Mouse (Mus musculus) brain, embryonic 18.5 days (tissue): ENCODE results near the gene Klhl40.

Source experiments
- DNase-seq: peaks from one replicate; pipeline ENCODE4 v3.0.0-alpha.2; 2012; ENCODE audit warnings: low read depth, low spot score

Gene Klhl40

DNA sequence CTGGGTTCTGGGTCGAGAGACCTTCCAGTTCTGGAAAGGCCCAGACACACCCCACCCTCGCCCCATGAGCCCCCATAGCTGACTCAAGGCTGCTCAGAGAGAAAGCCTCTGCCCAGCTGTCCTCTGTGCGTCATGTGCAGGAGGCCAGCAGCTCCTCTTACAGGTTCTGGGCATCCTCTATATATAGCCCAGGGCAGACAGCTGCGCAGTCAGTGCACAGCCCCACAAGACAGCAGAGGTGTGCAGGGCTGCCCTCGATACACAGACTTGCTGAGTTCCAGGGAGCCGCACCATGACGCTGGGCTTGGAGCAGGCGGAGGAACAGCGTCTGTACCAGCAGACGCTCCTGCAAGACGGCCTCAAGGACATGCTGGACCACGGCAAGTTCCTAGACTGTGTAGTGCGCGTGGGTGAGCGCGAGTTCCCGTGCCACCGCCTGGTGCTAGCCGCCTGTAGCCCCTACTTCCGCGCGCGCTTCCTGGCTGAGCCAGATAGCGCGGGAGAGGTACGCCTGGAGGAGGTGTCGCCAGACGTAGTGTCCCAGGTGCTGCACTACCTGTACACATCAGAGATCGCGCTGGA lies at the start of gene Klhl40:
TSS of gene Klhl40 (plus strand) at position 124 of the 582 bp plus-strand sequence.
- DNase-seq: no peak

DNA sequence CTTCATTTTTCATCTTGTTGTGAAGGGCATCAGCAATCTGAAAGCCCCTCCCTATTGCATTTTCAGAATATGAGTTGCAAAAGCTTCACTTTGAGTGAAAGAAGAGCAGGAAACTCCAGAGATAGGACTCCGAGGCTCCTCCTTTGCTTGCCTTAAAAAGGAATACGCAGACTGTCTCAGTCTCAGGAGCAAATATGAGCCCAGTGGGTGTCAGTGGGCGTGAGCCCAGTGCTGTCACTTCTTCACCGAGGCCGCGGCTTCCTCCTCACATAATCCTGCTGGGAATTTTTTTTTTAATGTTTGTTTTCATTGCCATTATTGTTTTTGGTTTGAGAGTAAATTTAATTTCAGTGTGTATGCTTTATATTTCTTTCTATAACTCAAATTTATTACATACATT lies 36.9 kb upstream of the Klhl40 start:
- no peak for DNase-seq

DNA sequence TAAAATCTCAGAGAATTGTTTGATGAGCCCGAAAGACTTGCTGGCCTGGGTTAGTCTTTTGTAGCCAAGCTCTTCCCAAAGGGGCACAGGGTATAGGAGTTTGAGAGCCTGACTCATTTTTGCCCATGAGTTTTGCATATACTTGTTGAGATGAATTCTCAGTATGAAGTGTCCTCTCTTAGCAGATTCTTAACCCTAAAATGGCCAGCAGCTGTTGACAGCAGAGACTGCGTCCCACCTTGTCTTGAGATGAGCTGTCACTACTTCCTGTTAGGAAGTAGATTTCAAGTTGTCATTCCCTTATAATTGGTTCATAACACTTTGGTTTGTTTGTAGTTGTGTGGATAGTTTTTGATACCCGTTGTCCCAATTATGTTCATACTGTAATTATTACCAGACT lies 36.2 kb upstream of the Klhl40 start:
- DNase-seq: no peak

DNA sequence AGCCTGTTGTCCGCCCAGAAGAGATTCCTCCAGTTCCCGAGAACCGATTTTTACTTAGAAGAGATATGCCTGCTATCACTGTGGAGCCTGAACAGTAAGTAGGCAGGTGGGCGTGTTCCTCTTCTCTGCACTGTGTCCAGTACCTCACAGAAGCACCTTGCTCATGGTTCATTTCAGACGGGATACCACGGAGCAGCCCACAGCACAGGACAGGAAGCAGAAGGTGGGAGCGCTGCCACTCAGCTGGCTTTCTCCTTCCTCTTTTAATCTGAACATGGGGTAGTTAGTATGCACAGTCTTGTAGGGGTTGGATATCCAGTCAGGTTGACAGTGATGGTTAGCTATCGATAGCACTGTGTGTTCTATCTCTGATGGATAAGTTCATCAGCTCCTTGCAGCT lies 33.4 kb upstream of the Klhl40 start:
- no peak for DNase-seq

DNA sequence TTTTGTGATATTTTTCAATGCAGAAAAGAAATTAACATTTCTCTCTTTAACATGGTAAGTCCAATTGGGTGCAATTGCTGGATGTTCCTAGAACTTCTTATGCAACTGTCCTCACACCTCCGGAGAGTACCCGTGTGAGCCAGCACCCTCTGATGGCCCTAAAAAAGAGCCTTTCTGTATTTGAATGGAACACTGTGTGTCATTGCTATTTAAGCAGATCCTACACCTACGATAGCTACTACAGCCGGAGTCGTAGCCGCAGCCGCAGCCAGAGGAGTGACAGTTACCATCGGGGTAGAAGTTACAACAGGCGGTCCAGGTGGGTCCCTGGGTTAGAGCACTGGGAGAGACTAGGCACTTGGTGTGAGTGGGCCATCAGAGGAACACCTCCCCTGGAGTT lies 24.6 kb upstream of the Klhl40 start:
- DNase-seq: no peak

DNA sequence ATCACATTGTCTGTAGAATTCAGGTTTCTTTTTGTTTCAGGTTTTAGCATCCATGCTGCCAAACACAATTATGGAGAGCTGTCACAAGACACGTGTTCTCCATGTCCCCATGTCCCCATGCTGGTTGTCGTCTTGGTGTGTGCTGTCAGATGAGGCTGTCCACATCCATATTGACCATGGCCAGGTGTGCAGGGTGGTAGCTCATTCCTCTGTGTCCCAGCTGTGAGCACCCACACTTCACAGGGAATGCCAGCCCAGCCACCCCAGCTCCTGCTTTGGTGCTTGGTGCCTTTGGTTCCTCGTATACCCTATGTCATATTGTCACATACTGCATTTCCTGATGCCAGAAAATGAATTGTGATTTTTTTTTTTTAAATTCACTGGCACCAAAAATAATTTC lies 22.8 kb upstream of the Klhl40 start:
- DNase-seq: no peak

DNA sequence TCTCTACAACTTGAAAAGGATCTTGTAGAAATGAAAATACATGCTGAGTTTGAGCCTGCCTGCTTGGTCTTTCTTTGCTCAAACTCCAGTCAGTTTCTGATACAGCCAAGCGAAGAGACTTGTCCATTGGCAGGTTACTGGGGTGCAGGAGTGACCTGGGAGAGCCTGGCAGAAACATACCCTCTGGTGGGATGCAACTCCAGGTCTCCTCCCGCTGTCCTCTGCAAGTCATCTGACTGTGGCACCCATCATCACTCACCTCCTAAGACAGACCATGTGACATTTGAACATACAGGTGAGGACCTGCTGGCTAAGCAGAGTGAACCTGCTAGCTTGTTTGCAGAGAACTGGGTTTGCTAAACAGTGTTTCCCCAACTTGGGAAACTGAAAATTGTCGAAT lies 20.6 kb upstream of the Klhl40 start:
- no peak for DNase-seq

DNA sequence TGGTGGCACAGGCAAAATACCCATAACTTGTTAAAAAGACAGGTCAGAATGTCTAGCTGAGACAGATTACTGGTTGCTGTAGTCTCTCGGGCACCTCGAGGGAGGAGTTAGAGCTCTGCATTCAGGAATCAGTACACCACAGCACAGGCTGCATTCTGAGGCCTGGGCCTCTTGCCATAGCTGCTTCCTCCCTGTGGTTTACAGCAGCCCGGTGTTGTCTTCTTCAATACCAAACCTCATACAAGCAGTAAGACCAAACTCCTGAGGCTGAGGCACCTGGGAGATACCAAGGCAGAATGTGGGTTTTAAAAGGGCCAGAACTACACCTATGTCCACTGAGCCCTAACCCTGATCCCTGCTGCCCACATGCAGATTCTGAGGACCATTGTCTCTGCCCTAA lies 20.0 kb upstream of the Klhl40 start:
- no peak for DNase-seq

DNA sequence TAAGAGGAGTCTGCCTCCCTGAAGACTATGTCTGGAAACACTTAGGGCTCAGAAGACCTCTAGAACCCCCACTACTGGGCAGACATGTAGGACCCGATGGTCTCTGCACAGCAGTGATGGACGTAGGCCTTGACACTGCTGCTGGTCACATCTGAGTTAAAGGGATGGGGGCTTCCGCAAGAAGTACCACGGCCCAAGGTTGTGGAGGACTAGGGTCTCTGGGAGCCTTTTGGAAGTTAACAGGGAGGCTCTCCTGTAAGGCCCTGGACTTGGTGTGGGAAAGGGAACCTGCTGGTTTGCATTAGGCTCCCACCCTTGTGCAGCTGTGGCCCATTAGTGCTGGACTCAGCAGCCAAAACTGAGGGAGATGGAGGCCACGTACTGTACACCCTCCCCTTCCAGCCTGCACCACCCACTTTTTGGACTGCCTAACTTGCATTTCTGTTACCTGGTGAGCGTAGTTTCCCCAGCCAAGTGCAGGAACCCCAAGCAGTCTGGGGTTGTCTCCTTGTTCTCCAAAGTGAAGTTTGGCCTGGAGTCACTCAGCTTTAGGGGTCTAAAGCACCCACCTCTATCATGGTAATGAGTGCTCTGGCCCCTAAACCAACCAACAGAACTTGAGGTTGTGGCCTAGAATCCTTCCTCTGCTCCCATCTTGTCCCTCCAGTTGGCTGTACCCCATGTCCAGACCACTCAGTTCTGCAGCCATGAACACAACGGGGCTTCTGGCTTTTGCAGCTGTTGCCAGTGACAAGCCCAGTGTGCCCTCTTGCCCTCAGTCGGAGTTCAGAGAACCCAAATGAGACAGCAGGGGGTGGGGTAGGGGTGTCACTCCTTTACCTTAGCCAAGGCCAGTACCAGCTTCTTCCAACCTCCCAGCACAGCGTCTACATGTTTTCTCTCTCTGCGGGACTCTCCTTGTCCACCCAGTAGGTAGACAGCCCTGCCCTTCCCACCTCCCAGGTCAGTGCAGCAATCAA lies 19.3 kb upstream of the Klhl40 start:
- no peak for DNase-seq

DNA sequence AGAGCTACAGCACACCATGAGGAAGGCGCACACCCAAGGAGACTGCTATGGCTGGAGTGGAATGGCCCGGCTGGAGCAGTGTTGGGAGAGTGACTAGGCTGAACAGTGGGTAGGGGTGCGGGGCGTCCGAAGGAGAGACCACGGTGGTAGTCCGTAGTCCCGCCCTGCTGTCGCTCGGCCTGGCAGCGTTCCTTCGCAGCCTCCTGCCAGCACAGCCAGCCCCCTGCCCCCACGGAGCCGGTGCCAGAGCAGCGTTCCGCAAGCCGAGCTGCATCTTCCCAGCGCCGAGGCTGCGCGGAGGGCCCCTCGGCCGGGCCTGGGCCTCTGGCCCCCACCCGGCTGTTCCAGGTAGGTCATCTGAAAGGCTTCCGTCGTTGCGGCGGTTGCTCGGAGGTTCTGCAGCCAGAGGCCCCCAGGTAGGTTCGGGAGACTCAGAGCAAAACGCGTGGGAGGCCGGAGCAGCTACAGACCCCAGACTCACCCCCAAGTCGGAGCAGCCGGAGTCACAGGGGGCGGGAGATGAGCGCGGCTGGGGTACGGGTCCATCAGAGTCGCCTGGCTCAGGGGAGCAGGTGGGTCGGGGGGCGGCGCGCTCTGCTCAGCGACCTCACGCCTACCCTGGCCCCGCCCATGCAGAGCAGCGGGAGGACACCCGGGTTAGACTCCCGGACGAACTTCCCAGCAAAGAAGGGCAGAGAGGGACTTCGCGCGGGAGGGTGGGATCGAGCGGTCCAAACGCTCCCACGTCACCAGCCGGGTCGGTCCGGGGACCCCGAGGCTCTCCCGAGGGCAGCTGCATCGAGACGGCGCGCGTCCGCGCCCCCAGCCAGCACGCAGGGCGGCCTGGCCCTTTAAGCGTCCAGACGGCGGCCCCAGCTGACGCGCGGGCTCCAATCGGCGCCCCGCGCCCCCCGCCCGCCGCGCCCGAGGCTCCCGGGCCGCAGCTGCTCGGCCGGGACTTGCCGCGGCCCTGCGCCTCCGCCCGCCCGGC lies 18.0 kb upstream of the Klhl40 start, which contains the start of gene Zfp651:
TSS of gene Zfp651 (plus strand) at position 240 of the 991 bp plus-strand sequence.
- DNase-seq: peak; percentile 52

DNA sequence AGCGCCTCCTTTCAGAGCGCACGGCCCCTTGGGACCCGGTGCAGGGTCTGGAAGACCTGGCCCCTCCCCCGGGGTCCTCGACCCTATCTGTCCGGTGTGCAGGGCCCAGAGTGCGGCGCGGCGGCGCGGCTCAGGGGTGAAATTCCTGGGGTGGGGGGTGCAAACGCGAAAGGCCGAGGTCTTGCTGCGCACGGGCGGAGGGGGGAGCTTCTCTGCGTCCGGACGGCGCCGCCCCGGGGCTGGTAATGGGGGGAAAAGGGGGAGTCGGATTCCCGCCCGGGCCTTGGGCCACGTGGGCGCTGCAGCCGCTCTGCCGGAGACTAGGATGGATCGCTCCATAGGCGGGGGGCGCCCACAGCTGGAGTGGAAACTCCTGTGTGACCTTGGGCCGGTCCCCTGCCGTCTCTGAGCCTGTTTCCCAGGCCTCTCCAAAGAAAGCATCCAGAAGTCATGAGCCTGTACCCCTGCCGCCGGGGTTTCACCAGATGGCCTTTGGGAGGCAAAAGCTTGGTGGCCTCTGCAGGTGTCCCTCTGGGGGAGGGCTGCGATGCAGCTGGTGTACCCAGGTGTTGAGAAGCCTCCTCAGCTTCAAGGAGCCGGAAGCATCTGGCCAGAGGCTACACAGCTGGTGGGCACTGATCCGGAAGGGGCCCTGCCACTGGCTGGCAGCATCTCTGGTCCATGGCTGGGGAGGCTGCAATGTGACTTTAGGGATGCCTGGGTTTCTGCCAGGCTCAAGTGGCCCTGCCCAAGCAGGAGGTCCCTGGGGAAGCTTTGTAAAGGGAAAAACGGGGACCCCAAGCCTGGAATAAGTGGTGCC lies 16.9 kb upstream of the Klhl40 start:
- DNase-seq: no peak

DNA sequence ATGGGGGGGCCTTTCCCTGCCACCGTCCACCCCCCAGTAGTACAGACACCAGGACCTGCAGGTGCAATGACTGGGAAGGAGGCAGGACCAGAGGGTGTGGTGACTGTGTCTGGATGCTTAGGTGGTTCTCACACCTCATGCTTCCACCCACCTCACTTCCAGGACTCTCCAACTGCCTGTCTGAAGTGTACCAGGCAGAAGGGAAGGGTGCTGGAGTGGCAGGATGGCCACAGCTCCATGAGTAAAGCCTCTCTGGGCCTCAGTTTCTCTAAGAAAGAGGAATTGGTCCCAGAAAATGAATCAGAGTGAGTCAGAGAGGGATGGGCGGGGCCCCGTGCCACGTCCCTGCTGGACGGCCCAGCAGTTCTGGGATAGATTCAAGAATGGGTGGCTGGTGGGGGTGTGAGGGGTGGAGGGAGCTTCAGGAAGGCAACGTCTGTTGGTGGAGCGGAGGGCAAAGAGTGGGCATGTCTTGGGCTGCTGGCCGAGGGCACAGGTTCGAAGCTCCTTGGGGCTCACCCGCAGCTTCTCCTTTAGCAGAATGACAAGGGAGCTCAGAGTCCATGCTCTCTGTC lies 16.2 kb upstream of the Klhl40 start:
- DNase-seq: no peak

DNA sequence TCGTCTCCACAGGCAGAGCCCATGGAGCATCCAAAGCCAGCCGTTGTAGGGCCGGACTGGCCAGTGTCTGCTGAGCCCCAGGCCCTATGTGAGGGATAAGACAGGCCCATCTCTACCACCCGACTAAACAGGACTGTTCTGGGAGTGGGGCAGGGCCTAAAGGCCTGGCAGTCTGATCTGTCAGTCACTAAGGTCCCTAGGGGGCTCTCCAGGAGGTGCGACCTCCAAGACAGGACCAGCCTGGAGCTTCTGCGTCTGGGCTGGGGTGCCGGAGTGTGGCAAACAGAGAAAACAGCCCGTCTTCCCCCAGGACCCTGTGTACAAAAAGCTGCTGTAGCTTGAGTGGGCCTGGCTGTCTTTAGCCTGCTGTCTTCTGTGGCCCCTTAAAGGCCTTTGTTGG lies 15.6 kb upstream of the Klhl40 start:
- DNase-seq: no peak

DNA sequence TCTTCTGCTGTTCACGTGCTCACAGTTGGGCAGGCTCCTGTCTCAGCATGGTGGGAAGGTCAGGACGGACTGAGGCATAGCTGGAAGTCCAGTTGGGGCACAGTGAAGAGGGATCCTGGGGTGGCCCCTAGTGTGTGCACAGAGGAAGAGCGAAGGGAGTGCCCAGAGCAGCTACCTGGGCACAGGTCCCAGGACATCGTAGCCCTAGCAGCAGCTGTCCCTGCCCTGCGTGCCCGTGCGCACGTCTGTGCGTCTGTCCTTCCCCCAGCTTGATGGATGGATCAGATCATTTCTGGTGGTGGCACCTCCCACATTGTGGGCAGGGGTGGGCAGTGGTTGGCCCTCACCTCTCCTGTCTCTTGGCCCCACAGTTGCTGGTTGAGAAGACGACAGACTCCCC lies 15.2 kb upstream of the Klhl40 start:
- DNase-seq: no peak

DNA sequence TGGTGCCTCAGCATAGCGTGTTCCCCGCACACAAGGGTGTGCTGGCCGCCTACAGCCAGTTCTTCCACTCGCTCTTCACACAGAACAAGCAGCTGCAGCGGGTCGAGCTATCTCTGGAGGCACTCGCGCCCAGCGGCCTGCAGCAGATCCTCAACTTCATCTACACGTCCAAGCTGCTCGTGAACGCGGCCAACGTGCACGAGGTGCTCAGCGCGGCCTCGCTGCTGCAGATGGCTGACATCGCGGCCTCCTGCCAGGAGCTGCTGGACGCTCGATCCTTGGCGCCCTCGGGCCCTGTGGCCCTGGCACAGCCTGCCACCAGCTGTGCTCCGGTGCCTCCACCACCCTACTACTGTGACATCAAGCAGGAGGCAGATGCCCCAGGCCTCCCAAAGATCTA lies 14.6 kb upstream of the Klhl40 start:
- no peak for DNase-seq

DNA sequence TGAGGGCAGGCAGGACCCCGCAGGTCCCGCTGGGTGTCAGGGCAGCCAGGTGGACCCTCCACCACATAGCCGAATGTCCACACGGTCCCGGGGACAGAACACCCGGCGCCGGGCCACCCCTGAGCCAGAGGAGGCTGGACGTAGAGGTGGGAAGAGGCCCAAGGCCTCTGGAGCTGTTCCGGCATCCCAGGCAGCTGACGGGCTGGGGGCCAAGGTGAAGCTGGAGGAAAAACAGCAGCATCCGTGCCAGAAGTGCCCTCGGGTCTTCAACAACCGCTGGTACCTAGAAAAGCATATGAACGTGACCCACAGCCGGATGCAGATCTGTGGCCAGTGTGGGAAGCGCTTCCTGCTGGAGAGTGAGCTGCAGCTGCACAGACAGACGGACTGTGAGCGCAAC lies 13.7 kb upstream of the Klhl40 start:
- DNase-seq: no peak

DNA sequence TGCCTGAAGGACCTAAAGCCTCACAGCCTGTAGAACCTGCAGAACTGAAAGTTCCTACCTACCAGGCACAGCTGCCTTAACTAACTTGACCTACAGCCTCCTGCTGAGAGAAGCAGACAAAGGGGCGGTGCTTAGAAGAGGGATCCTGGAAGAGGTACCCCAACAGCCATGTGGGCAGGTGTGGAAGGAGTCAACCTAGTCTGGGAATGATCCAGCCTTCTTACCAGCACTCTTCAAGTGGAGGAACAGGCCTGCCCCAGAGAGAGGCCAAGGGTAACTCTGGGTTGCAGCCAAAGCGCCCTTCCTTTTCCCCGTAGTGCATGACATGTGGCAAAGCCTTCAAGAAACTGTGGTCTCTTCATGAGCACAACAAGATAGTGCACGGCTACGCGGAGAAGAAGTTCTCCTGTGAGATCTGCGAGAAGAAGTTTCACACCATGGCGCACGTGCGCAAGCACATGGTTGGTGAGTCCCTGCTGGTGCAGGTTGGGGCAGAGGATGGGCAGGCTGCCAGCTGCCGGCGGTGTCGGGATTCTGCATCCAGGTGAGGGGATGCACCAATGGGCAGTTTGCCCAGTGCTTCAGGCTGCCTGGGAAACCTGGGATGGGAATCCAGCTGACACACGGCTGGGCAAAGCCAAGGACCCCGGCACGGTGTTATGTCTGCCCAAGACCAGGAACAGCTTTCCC lies 12.1 kb upstream of the Klhl40 start:
- no peak for DNase-seq

DNA sequence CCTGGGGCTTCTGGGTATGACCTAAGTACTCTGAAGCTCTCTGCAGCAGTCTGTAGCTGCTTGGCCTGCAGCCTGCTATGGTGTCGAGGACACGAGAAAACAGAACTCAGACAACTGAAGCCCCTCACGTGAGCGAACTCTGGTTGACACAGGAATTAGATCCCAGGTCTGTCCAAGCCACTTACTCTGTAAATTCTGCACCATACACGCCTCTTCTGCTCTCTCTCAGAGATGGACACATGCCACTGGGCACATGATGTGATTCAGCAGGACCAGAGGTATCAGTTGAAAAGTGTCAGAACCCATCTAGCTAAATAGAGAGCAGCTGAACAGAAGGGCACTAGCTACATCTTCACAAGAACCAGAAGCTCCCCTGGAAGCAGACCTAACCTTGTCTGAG lies 5.0 kb upstream of the Klhl40 start:
- no peak for DNase-seq

DNA sequence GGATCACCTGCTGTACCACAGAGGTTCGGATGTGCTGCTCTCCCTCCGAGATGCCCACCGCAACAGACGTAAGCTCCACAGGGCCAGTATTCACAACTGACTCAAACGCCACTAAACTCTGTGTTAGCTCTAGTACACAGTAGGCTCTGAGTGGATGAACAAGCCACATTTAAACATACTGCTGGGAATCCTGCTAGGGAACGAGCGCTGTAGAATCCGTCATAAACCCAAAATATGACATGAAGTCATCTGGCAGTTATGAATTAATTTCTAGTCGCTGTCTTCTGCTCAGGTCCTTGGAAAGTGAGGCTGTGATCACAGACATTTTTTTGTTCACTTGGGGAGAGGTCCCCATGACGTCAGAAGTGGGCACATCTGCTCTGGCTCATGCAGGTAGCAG lies 1.5 kb upstream of the Klhl40 start:
- no peak for DNase-seq

DNA sequence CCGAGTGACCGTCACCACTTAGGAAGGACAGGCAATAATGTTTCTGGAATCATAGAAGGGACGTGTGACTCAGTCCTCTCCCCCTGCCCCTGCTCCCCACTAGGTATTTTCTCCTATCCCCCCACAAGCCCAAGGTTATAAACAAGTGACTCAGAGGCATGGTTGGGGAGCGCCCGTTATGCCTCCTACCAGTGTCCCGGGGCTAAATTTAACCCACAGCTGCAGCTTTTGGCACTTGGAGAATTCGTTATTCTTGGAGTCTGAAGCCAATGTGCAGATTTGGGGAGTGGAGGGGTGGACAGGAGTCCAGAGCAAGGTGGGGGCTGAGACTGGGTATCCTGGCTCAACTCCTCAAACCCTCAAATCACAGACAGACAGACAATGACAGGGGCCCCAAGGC lies 896 bp upstream of the Klhl40 start:
- DNase-seq: no peak
